Mouse (Mus musculus): ENCODE results near the gene Dus3l.

DNA sequence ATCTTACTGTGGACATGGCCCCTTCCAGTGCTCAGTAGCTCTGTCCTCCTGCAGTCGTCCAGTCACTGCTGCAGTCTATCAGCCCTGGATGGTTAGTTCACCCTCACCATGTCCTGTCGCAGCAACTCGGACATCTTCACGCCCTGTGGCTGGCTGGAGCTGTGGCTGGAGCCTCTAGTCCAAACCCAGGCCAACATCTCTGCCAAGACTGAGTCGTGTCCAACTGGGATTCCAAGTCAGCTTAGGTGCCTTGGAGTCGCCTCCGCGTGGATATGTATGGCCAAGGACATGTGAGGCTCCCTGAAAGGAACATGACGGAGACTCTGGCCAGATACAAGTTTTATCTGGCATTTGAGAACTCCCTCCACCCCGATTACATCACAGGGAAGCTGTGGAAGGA lies 26.3 kb upstream of the Dus3l start:
- no peak for TF ChIP-seq CTCF (IDR thresholded peaks at IDR 0.05; ENCODE audit: control insufficient read depth, insufficient read depth, insufficient read length)
- TF ChIP-seq USF1 (IDR thresholded peaks at IDR 0.05; ENCODE audit: low read depth): no peak
- TF ChIP-seq MYOG (IDR thresholded peaks at IDR 0.05; ENCODE audit: control insufficient read depth, extremely low read depth, insufficient read length): no peak
